Mouse (Mus musculus): ENCODE data around the gene Erbb4. TPM values are rescaled to one million over a fixed set of nuclear protein-coding genes. Genes with fewer than 3 reads are reported as not detected.

Erbb4 gene
- polyA plus RNA-seq, 1 experiment from 2014 or later = 6.7 TPM

DNA sequence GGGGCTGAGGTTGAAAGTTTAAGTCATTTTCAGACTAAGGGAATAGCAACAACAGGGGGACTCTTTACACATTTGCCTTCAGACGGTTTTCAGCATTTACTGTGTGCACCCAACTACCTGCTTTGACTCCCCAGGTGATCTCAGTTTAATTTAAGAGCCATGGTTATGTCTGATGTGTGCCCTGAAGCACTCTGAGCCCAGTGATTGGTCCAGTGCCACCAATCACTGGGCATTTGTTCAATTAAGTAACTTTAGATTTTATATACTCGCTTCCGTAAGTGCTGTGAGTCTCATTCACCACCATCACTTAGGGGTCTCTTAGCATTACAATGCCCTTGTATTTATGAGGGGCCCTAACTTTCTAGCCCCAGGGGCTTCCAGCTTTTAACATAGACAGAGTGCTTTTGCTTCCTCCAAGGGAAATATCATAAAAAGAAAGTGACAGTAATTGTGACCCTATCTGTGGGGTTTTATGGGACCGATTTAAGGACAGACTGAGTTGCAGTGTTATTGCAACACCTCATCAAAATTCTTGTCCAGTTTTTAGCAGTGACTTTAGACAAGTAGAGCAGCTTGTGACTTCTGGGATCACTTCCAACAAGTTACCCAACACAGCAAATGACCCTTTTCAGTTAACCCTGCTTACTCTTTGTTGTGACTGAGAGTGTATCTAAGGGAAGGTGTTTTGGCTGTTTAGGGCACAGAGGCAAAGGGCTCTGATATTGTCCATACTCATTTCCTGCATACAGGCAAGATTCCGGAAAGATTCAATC, 134.3 kb downstream of the Erbb4 start:
- ATAC-seq (ENCODE audit: low FRiP score, low TSS enrichment) = no peak
- Histone ChIP-seq H3K4me2 (replicated peaks; ENCODE audit: low read depth, low read length) (no peak overlapping the region), H3K36me3 (ENCODE audit: control insufficient read depth, insufficient read depth, low read length) (no peaks in the 10 kb centered on the region), H3K27me3 (ENCODE audit: control insufficient read depth, insufficient read depth, low read length) (no peaks in the 10 kb centered on the region), H3K27ac (ENCODE audit: low read depth, low read length) (no peak overlapping the region), H3K4me3 (ENCODE audit: low read length) (no peak overlapping the region), H3K9ac (ENCODE audit: low read depth, low read length) (no peak overlapping the region), H3K4me1 (ENCODE audit: control insufficient read depth, insufficient read depth, low read length) (no peaks in the 10 kb centered on the region), H3K9me3 (ENCODE audit: control insufficient read depth, low read length) (no peaks in the 10 kb centered on the region)
- WGBS = 54% methylated on average over 5 of the region's 5 CpGs

DNA sequence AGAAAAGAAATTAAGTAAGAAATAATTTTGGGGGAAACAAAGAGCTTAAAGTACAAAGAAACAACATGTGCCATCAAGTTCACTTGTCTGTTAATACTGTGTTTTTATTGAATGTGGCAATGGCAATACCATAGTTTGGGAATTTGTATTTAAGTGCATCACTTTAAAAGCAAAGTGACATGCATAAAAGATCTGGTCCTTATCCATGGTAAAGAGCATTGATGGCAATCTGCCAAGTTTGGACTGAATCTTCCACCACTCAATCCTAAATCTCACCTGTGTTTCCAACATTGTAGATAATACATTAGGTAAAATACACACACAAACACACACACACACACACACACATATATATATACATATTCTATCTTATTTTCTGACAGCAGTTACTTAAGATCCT, 143.7 kb downstream of the Erbb4 start:
- no peak overlapping the region for H3K9ac ChIP-seq (ENCODE audit: low read depth, low read length)
- H3K9me3 ChIP-seq (ENCODE audit: control insufficient read depth, low read length) = no peaks in the 10 kb centered on the region
- ATAC-seq (ENCODE audit: low FRiP score, low TSS enrichment) = no peak
- H3K4me2 ChIP-seq (replicated peaks; ENCODE audit: low read depth, low read length) = no peak overlapping the region
- H3K4me3 ChIP-seq (ENCODE audit: low read length) = no peak overlapping the region
- no peaks in the 10 kb centered on the region for H3K27me3 ChIP-seq (ENCODE audit: control insufficient read depth, insufficient read depth, low read length)
- no peak overlapping the region for H3K27ac ChIP-seq (ENCODE audit: low read depth, low read length)
- no peaks in the 10 kb centered on the region for H3K4me1 ChIP-seq (ENCODE audit: control insufficient read depth, insufficient read depth, low read length)
- no peaks in the 10 kb centered on the region for H3K36me3 ChIP-seq (ENCODE audit: control insufficient read depth, insufficient read depth, low read length)

DNA sequence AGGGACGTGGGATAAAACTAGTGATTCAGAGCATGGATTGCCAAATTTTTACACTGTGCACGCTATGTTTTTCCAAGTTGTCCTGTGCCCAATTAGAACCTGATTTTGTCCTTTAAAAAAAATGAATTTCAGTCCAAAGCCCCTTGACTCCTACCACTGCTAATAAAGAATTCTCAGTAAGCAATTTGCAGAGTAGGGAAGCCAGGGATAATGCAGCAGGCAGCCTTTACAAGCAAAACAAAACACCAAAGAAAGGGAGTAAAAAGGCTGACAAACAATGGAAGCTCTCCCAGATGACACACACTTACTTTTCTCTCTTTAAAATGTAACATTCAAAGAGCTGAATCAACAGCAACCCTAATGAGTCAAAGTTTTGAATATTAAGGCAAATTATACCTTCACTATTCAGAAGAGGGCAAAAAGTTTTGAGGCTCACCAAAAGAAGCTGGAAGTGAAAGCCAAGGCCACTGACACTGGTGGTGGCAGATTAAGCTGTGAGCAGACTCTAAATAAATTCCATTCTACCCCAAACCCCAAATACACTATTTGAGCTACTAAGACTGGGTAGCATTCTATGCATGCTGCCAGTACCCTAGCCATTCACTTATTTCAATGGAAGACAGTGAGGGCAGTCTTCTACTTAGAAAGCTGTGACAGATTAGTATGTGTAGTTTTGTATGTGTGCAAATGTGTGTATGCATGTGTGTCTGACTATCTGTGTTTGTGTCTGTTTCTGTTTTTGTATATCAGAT, 146.3 kb downstream of the Erbb4 start:
- H3K27me3 ChIP-seq (ENCODE audit: control insufficient read depth, insufficient read depth, low read length) = no peaks in the 10 kb centered on the region
- H3K9me3 ChIP-seq (ENCODE audit: control insufficient read depth, low read length) = no peaks in the 10 kb centered on the region
- no peaks in the 10 kb centered on the region for H3K4me1 ChIP-seq (ENCODE audit: control insufficient read depth, insufficient read depth, low read length)
- no peak overlapping the region for H3K27ac ChIP-seq (ENCODE audit: low read depth, low read length)
- no peak overlapping the region for H3K4me2 ChIP-seq (replicated peaks; ENCODE audit: low read depth, low read length)
- H3K36me3 ChIP-seq (ENCODE audit: control insufficient read depth, insufficient read depth, low read length) = no peaks in the 10 kb centered on the region
- H3K4me3 ChIP-seq (ENCODE audit: low read length) = no peak overlapping the region
- H3K9ac ChIP-seq (ENCODE audit: low read depth, low read length) = no peak overlapping the region
- 76% methylated on average over 2 of the region's 2 CpGs for WGBS
- no peak for ATAC-seq (ENCODE audit: low FRiP score, low TSS enrichment)

DNA sequence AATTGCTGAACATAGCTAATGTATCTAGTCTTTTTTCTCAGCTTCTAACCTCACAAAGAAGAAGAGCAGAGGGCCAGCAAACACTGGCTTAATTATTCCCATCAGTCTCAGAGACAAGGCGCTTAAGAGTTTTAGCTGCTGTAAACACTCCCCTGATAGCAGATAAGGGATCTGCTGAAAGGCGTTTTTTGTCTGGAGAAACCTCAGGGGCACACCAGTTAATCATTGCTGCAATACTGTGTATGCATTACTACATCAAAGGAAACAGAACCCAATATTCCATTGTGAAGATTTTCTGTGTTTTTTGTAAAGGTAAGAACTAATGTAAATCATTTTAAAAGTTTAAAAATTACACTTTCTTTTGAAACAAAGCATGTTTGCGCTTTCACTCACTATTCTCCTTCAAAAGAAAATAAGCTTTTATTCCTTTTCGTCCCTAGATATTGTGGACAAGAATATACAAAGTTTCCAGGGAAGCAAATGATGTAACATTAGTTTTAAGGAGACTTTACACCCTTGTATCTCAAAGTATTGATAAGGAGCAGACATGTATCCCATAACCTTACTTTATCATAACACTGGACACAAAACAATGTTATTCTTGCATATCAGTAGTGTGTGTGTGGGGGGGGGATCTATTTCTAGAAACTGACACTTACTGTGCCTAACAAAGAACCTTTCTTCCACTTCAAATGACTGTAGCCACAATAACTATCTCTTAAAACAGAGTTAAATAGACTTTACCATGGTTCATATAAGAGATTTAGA, 150.9 kb downstream of the Erbb4 start:
- Histone ChIP-seq H3K36me3 (ENCODE audit: control insufficient read depth, insufficient read depth, low read length) (no peaks in the 10 kb centered on the region), H3K4me1 (ENCODE audit: control insufficient read depth, insufficient read depth, low read length) (no peaks in the 10 kb centered on the region), H3K4me2 (replicated peaks; ENCODE audit: low read depth, low read length) (no peak overlapping the region), H3K9me3 (ENCODE audit: control insufficient read depth, low read length) (no peaks in the 10 kb centered on the region), H3K4me3 (ENCODE audit: low read length) (no peak overlapping the region), H3K9ac (ENCODE audit: low read depth, low read length) (no peak overlapping the region), H3K27me3 (ENCODE audit: control insufficient read depth, insufficient read depth, low read length) (no peaks in the 10 kb centered on the region), H3K27ac (ENCODE audit: low read depth, low read length) (no peak overlapping the region)
- ATAC-seq (ENCODE audit: low FRiP score, low TSS enrichment) = no peak
- WGBS = 42% methylated on average over 4 of the region's 4 CpGs

DNA sequence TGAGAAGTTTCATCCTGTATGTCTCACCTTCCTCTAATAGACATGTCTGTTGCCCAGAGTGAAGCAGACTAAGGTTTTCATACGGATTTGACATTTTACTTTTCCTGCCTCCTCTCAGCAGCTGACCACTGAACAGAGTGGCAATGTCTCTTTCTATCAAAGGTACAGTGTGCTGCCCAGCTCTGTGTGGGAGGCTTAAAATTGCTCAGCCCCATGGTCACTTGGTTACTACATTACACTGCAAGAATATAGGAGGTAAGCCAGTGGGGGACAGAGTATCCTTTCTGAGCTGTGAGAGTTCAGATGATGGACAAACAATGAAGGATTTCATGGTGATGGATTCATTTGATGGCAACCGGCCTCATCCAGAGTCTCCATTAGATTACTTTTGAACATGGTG, 152.4 kb downstream of the Erbb4 start:
- Histone ChIP-seq H3K4me2 (replicated peaks; ENCODE audit: low read depth, low read length) (no peak overlapping the region), H3K9me3 (ENCODE audit: control insufficient read depth, low read length) (no peaks in the 10 kb centered on the region), H3K27ac (ENCODE audit: low read depth, low read length) (no peak overlapping the region), H3K4me3 (ENCODE audit: low read length) (no peak overlapping the region), H3K36me3 (ENCODE audit: control insufficient read depth, insufficient read depth, low read length) (no peaks in the 10 kb centered on the region), H3K27me3 (ENCODE audit: control insufficient read depth, insufficient read depth, low read length) (no peaks in the 10 kb centered on the region), H3K9ac (ENCODE audit: low read depth, low read length) (no peak overlapping the region), H3K4me1 (ENCODE audit: control insufficient read depth, insufficient read depth, low read length) (no peaks in the 10 kb centered on the region)
- 83% methylated on average over 2 of the region's 2 CpGs for WGBS
- no peak for ATAC-seq (ENCODE audit: low FRiP score, low TSS enrichment)

DNA sequence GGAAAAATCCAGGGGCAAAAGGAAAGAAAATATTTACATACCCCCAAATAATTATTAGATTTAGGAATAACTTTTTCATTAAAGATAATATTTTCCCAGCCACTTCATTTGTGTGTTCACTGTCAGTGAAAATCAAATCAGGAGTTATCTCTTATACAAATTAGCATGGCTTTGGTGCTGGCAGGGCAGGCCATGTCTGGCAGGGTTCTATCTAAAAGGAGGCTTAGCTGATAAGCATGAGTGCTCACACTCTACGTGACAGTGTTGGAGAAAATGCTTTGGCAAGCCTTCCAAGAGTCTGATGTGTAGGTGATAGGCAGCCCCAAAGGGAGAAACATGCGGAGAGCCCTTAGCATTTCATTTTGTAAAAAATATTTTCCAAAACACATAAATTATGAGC, 164.7 kb downstream of the Erbb4 start:
- Histone ChIP-seq H3K4me3 (ENCODE audit: low read length) (no peak overlapping the region), H3K9me3 (ENCODE audit: control insufficient read depth, low read length) (no peaks in the 10 kb centered on the region), H3K9ac (ENCODE audit: low read depth, low read length) (no peak overlapping the region), H3K36me3 (ENCODE audit: control insufficient read depth, insufficient read depth, low read length) (no peaks in the 10 kb centered on the region), H3K4me2 (replicated peaks; ENCODE audit: low read depth, low read length) (no peak overlapping the region), H3K27ac (ENCODE audit: low read depth, low read length) (no peak overlapping the region), H3K4me1 (ENCODE audit: control insufficient read depth, insufficient read depth, low read length) (no peaks in the 10 kb centered on the region), H3K27me3 (ENCODE audit: control insufficient read depth, insufficient read depth, low read length) (no peaks in the 10 kb centered on the region)
- ATAC-seq (ENCODE audit: low FRiP score, low TSS enrichment) = no peak
- WGBS = 79% methylated on average over 2 of the region's 2 CpGs

DNA sequence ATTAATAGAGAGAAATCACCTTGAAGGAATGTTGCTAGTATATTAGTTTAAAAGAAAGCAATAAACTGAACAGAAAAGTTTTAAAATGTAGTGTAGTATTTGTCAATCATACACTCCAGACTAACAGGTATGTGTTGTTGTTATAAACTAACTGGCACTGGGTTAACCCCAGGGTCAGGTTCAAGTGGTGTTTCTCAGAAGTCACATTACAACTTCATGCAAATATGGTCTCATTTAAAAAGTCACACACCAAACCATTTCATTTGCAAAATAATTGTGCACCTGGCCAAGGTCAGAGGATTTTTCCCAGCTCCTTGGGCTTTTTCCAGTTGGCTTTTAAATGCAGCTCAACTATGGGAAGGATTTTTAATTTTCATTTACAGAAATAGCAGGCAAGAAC, 173.1 kb downstream of the Erbb4 start:
- no peaks in the 10 kb centered on the region for H3K4me1 ChIP-seq (ENCODE audit: control insufficient read depth, insufficient read depth, low read length)
- no peaks in the 10 kb centered on the region for H3K27me3 ChIP-seq (ENCODE audit: control insufficient read depth, insufficient read depth, low read length)
- H3K9ac ChIP-seq (ENCODE audit: low read depth, low read length) = no peak overlapping the region
- H3K9me3 ChIP-seq (ENCODE audit: control insufficient read depth, low read length) = no peaks in the 10 kb centered on the region
- H3K27ac ChIP-seq (ENCODE audit: low read depth, low read length) = no peak overlapping the region
- no peak overlapping the region for H3K4me3 ChIP-seq (ENCODE audit: low read length)
- H3K4me2 ChIP-seq (replicated peaks; ENCODE audit: low read depth, low read length) = no peak overlapping the region
- no peak for ATAC-seq (ENCODE audit: low FRiP score, low TSS enrichment)
- H3K36me3 ChIP-seq (ENCODE audit: control insufficient read depth, insufficient read depth, low read length) = no peaks in the 10 kb centered on the region

DNA sequence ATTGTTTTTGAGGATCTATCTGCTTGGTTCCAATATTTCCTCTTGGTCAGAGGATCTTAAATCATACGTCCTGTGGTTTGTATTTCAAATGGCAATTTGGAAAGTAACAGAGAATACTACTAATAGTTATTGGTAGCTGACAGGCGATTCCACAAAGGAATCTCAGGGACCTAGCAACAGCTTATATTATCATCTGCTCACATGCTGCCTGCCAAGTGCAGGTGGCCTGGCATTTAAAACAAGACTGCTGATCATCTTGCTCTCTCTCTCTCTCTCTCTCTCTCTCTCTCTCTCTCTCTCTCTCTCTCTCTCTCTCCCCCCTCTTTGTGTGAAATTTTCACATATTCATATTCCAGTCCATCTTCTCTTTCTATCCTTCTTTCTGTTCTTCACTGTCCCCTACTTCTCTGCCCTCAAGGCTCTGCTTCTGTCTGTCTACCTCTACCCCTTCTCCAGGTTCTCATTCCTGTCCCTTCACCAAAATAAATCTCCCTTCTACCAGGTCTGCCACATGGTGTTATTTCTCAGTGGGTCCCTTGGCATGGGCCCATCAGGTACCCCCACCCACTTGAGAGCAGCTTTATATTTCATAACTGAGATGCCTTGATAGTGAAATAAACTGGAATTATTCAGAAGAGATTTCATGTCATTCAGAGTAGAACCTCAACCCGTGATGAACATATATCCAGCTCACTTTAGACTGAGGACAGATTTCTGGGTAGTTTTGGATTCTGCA, 174.4 kb downstream of the Erbb4 start:
- 90% methylated on average over 3 of the region's 3 CpGs for WGBS
- H3K4me3 ChIP-seq (ENCODE audit: low read length) = no peak overlapping the region
- H3K4me2 ChIP-seq (replicated peaks; ENCODE audit: low read depth, low read length) = no peak overlapping the region
- H3K4me1 ChIP-seq (ENCODE audit: control insufficient read depth, insufficient read depth, low read length) = no peaks in the 10 kb centered on the region
- no peaks in the 10 kb centered on the region for H3K36me3 ChIP-seq (ENCODE audit: control insufficient read depth, insufficient read depth, low read length)
- ATAC-seq (ENCODE audit: low FRiP score, low TSS enrichment) = no peak
- no peaks in the 10 kb centered on the region for H3K9me3 ChIP-seq (ENCODE audit: control insufficient read depth, low read length)
- H3K27ac ChIP-seq (ENCODE audit: low read depth, low read length) = no peak overlapping the region
- no peak overlapping the region for H3K9ac ChIP-seq (ENCODE audit: low read depth, low read length)
- H3K27me3 ChIP-seq (ENCODE audit: control insufficient read depth, insufficient read depth, low read length) = no peaks in the 10 kb centered on the region

Measured in kidney, embryonic 14.5 days (tissue).